In the genomic region with DNA sequence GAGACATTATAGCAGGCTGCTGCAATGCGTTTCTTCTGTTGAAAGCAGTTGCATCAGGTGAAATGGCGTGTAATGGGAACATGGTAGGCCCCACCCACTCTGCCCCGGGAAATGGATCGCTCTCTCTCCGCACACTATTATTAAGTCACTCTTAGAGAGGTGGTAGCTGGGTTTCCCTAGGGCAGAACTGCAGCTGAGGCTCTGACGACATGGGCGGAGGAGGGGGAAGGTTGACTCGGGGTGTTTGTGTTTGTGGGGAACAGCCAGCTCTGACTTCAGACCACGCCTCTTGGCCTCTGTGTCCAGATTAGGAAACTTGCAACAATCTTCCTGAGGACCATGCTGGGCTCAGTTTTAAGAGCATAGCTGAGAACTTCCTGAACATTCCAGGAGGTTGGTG, we compare ENCODE assay signal across 11 mouse cellular contexts. TPM values are rescaled to one million over a fixed set of nuclear protein-coding genes. Genes with fewer than 3 reads are reported as not detected.
DNase-seq lines count a peak whose midpoint lies in the region; ATAC-seq and TF ChIP-seq lines count a peak whose summit lies in the region.
"Had no signal": no experiment of that assay in that cellular context is flagged by ENCODE, and none has a peak within 500 bp of the region (broad histone marks: within the 10 kb centered on the region; RNA-seq: fewer than 3 reads in every experiment).

No protein-coding gene starts in this region.

- H3K36me3 ChIP-seq in liver, adult 2 months (ENCODE audit: control insufficient read depth, insufficient read depth, low read length): no peaks in the 10 kb centered on the region
- H3K36me3 ChIP-seq in liver, embryonic 11.5 days (ENCODE audit: control insufficient read depth, insufficient read depth, low read length): no peaks in the 10 kb centered on the region
- H3K36me3 ChIP-seq in hindbrain, embryonic 10.5 days: no peaks in the 10 kb centered on the region
- H3K36me3 ChIP-seq: G1E had no signal

- no peaks in the 10 kb centered on the region for H3K27me3 ChIP-seq in liver, adult 2 months (ENCODE audit: control insufficient read depth, insufficient read depth, low read length)
- H3K27me3 ChIP-seq in liver, embryonic 11.5 days (replicated peaks; ENCODE audit: control insufficient read depth, insufficient read depth, low read length): no peaks in the 10 kb centered on the region
- H3K27me3 ChIP-seq in hindbrain, embryonic 10.5 days (ENCODE audit: insufficient read depth, poor library complexity, severe bottlenecking): no peaks in the 10 kb centered on the region

- 14% methylated on average over 9 of the region's 9 CpGs for WGBS in liver, adult 2 months
- 71% methylated on average over 9 of the region's 9 CpGs for WGBS in liver, embryonic 11.5 days
- WGBS in hindbrain, embryonic 10.5 days: 70% methylated on average over 9 of the region's 9 CpGs

- H3K4me3 ChIP-seq in liver, adult 2 months (ENCODE audit: insufficient read depth, low read depth, low read length): no peak overlapping the region
- no peak overlapping the region for H3K4me3 ChIP-seq in liver, embryonic 11.5 days (ENCODE audit: low read depth, low read length)
- no peak overlapping the region for H3K4me3 ChIP-seq in hindbrain, embryonic 10.5 days
- H3K4me3 ChIP-seq: layer of hippocampus, adult 2 months had no signal

- TF ChIP-seq CTCF in liver, adult 2 months (IDR thresholded peaks at IDR 0.05; ENCODE audit: low read depth, low read length): no peak

- H3K79me2 ChIP-seq in liver, adult 2 months (ENCODE audit: control insufficient read depth, insufficient read depth, low read length): no peaks in the 10 kb centered on the region

- peaks cover 10% of the 10 kb centered on the region for H3K4me1 ChIP-seq in liver, adult 2 months (ENCODE audit: control insufficient read depth, insufficient read depth, low read length)
- H3K4me1 ChIP-seq in liver, embryonic 11.5 days (replicated peaks; ENCODE audit: control insufficient read depth, insufficient read depth, low read length): 0 out of 2 replicates have a peak, but pooled peaks cover 3% of the 10 kb centered on the region
- peaks cover 14% of the 10 kb centered on the region for H3K4me1 ChIP-seq in hindbrain, embryonic 10.5 days (replicated peaks)

- peak overlapping the region; percentile 84 for H3K27ac ChIP-seq in liver, adult 2 months (replicated peaks; ENCODE audit: insufficient read depth, low read depth, low read length)
- no peak overlapping the region for H3K27ac ChIP-seq in liver, embryonic 11.5 days (ENCODE audit: low read depth, low read length)
- no peak overlapping the region for H3K27ac ChIP-seq in hindbrain, embryonic 10.5 days
- H3K27ac ChIP-seq: layer of hippocampus, adult 2 months had no signal

- H3K9ac ChIP-seq in liver, adult 2 months (ENCODE audit: low read depth, low read length): peak overlapping the region; percentile 45
- H3K9ac ChIP-seq in liver, embryonic 11.5 days (ENCODE audit: low read depth, low read length): no peak overlapping the region

- no peak for ATAC-seq in liver, embryonic 11.5 days (replicated peaks; ENCODE audit: low FRiP score)
- ATAC-seq in common myeloid progenitor, adult 5-6 weeks (replicated peaks; ENCODE audit: low read depth, poor library complexity, severe bottlenecking): peak; percentile 16; the same call in 1 of the 2 replicates
- ATAC-seq in erythroid progenitor cell, adult 5-6 weeks (replicated peaks; ENCODE audit: low FRiP score, poor library complexity, severe bottlenecking): no peak
- ATAC-seq: forebrain, embryonic 16.5 days had no signal

- no peak for TF ChIP-seq POLR2A in liver, adult 2 months (IDR thresholded peaks at IDR 0.05; ENCODE audit: extremely low read depth, insufficient read depth, low read length)

- DNase-seq in liver, adult 2 months (ENCODE audit: extremely low read depth, low read depth, low spot score): peak; percentile 94
- DNase-seq in liver, embryonic 11.5 days (ENCODE audit: low spot score): no peak
- peak; percentile 52 to 54 for DNase-seq in kidney, adult 8-10 months
- peak; percentile 29 to 61 for DNase-seq in natural killer cell, adult 2 months (ENCODE audit: low spot score in 2 of 2)
- no peak for DNase-seq in hindbrain, embryonic 10.5 days (ENCODE audit: low spot score)
- DNase-seq in layer of hippocampus, postnatal 25 days (ENCODE audit: extremely low spot score in 1 of 2, low spot score in 1 of 2): no peak

- H3K4me2 ChIP-seq in liver, embryonic 11.5 days: no peak overlapping the region

- H3K9me3 ChIP-seq in liver, embryonic 11.5 days (ENCODE audit: control insufficient read depth, low read length): no peaks in the 10 kb centered on the region
- H3K9me3 ChIP-seq in hindbrain, embryonic 10.5 days: no peaks in the 10 kb centered on the region
- H3K9me3 ChIP-seq: G1E had no signal

RNA-seq across cellular contexts. Expression of a gene that starts 32.8 kb away (rescaled TPM):
- total RNA-seq in liver, adult 2 months (2014; rRNA removed): not detected in 2 replicates
- 0.16 TPM in 1 of 2 replicates, not detected in the other for polyA plus RNA-seq in liver, adult 2 months (2012; rRNA removed)
- not detected in 2 replicates for polyA plus RNA-seq in liver, embryonic 11.5 days (2014; fragmentation: Nextera tagmentation; extraction: Ambion mirVana)
- total RNA-seq in common myeloid progenitor, adult 5-6 weeks (2017): 0.69 TPM in 1 of 2 replicates, not detected in the other
- not detected in 2 replicates for polyA plus RNA-seq in hindbrain, embryonic 10.5 days (2016; fragmentation: Nextera tagmentation; extraction: Ambion mirVana)
- not detected in 2 replicates for total RNA-seq in erythroid progenitor cell, adult 5-6 weeks (2015; ENCODE audit: low replicate concordance)
- total RNA-seq in erythroid progenitor cell, adult 5-6 weeks (2017; ENCODE audit: low replicate concordance): not detected in 2 replicates
- total RNA-seq in layer of hippocampus, postnatal 25 days (2021): 1 to 10 TPM; 1.0 to 1.8 TPM
- total RNA-seq: G1E had no signal
- polyA plus RNA-seq: G1E had no signal

RNA-seq across cellular contexts. Expression of a gene that starts 36.0 kb away (rescaled TPM):
- total RNA-seq in liver, adult 2 months (2014; rRNA removed): 37.5 and 44.2 TPM in 2 replicates
- polyA plus RNA-seq in liver, adult 2 months (2012; rRNA removed): 27.9 and 43.0 TPM in 2 replicates
- polyA plus RNA-seq in liver, embryonic 11.5 days (2014; fragmentation: Nextera tagmentation; extraction: Ambion mirVana): 8.4 and 8.7 TPM in 2 replicates
- 57.2 and 69.8 TPM in 2 replicates for total RNA-seq in common myeloid progenitor, adult 5-6 weeks (2017)
- 3.6 and 4.2 TPM in 2 replicates for polyA plus RNA-seq in hindbrain, embryonic 10.5 days (2016; fragmentation: Nextera tagmentation; extraction: Ambion mirVana)
- total RNA-seq in erythroid progenitor cell, adult 5-6 weeks (2015; ENCODE audit: low replicate concordance): 10.1 and 10.9 TPM in 2 replicates
- 7.2 and 38.7 TPM in 2 replicates for total RNA-seq in erythroid progenitor cell, adult 5-6 weeks (2017; ENCODE audit: low replicate concordance)
- total RNA-seq in layer of hippocampus, postnatal 25 days (2021): 1 to 10 TPM; 7.6 to 7.7 TPM

RNA-seq across cellular contexts. Expression of a gene that starts 53.3 kb away (rescaled TPM):
- 2.2 and 3.2 TPM in 2 replicates for total RNA-seq in liver, adult 2 months (2014; rRNA removed)
- 2.4 and 2.7 TPM in 2 replicates for polyA plus RNA-seq in liver, adult 2 months (2012; rRNA removed)
- polyA plus RNA-seq in liver, embryonic 11.5 days (2014; fragmentation: Nextera tagmentation; extraction: Ambion mirVana): 0.51 TPM in 1 of 2 replicates, not detected in the other
- total RNA-seq in common myeloid progenitor, adult 5-6 weeks (2017): 3.6 and 4.5 TPM in 2 replicates
- polyA plus RNA-seq in hindbrain, embryonic 10.5 days (2016; fragmentation: Nextera tagmentation; extraction: Ambion mirVana): 0.21 TPM in 1 of 2 replicates, not detected in the other
- not detected in 2 replicates for total RNA-seq in erythroid progenitor cell, adult 5-6 weeks (2015; ENCODE audit: low replicate concordance)
- total RNA-seq in erythroid progenitor cell, adult 5-6 weeks (2017; ENCODE audit: low replicate concordance): 0.51 TPM in 1 of 2 replicates, not detected in the other
- 1 to 10 TPM; 4.3 to 9.1 TPM for total RNA-seq in layer of hippocampus, postnatal 25 days (2021)
- polyA plus RNA-seq: G1E had no signal

Comparison
In these comparisons a context has a peak if more than half of its experiments do, and no peak if none do; other contexts are left out.
1. DNase-seq: peak in liver, adult 2 months (single experiment), kidney, adult 8-10 months (2 of 2) and natural killer cell, adult 2 months (2 of 2); none in liver, embryonic 11.5 days (single experiment), hindbrain, embryonic 10.5 days (single experiment) and layer of hippocampus, postnatal 25 days (0 of 2).